42 mouse cellular contexts compared by ENCODE assay signal in the genomic region with DNA sequence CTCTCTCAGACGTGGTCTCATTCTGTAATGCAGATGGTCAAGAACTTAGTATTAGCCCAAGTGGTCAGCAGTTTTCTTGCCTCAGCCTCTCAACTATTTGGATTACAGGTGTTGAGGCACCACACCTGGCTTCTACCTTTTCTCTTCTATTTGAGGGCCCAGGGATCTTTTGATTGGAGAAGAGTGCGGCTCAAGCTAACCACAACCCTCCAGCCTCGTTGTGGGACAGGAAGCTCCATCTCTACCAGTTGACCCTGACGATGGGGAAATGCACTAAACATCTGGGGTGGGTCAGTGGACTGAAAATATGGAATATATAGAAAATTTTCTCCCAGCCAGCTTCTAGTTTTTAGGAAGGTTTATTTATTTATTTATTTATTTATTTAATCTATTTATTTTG. TPM values are rescaled to one million over a fixed set of nuclear protein-coding genes. Genes with fewer than 3 reads are reported as not detected.
"Had no signal": no experiment of that assay in that cellular context is flagged by ENCODE, and none has a peak within 500 bp of the region (broad histone marks: within the 10 kb centered on the region; RNA-seq: fewer than 3 reads in every experiment).

No protein-coding gene starts in this region.

- H3K9ac ChIP-seq: heart, embryonic 12.5 days; heart, embryonic 13.5 days; heart, embryonic 15.5 days; hindbrain, embryonic 12.5 days; hindbrain, embryonic 13.5 days; hindbrain, embryonic 14.5 days; hindbrain, embryonic 15.5 days; intestine, embryonic 15.5 days; kidney, embryonic 15.5 days had no signal

- ATAC-seq: hindbrain, embryonic 16.5 days; hindbrain, postnatal 0 days; inflammation-experienced regulatory T-cells, adult 6 months; intestine, embryonic 15.5 days; intestine, embryonic 16.5 days; intestine, postnatal 0 days had no signal

- H3K36me3 ChIP-seq: heart, embryonic 12.5 days; heart, embryonic 13.5 days; heart, embryonic 15.5 days; hindbrain, embryonic 10.5 days; hindbrain, embryonic 12.5 days; hindbrain, embryonic 13.5 days; hindbrain, embryonic 15.5 days; intestine, embryonic 15.5 days; kidney, embryonic 15.5 days had no signal

- H3K4me1 ChIP-seq: heart, embryonic 15.5 days; hindbrain, embryonic 10.5 days; hindbrain, embryonic 12.5 days; hindbrain, embryonic 13.5 days; hindbrain, embryonic 15.5 days; intestine, embryonic 15.5 days; kidney, embryonic 15.5 days had no signal

- H3K27me3 ChIP-seq: heart, embryonic 12.5 days; heart, embryonic 13.5 days; heart, embryonic 15.5 days; hindbrain, embryonic 12.5 days; hindbrain, embryonic 13.5 days; hindbrain, embryonic 15.5 days; intestine, embryonic 15.5 days; kidney, embryonic 15.5 days had no signal

- H3K4me3 ChIP-seq: heart, embryonic 12.5 days; heart, embryonic 13.5 days; heart, embryonic 15.5 days; hindbrain, embryonic 10.5 days; hindbrain, embryonic 12.5 days; hindbrain, embryonic 13.5 days; hindbrain, embryonic 15.5 days; intestine, embryonic 15.5 days; kidney, embryonic 15.5 days; layer of hippocampus, adult 2 months; left cerebral cortex, adult 2 months had no signal

- H3K27ac ChIP-seq: heart, embryonic 13.5 days; heart, embryonic 15.5 days; hindbrain, embryonic 10.5 days; hindbrain, embryonic 12.5 days; hindbrain, embryonic 13.5 days; hindbrain, embryonic 14.5 days; hindbrain, embryonic 15.5 days; hindbrain, postnatal 0 days; intestine, embryonic 15.5 days; kidney, embryonic 15.5 days; kidney, postnatal 0 days; layer of hippocampus, adult 2 months; left cerebral cortex, adult 2 months had no signal

- DNase-seq: heart, postnatal 10 days; heart, postnatal 14 days; heart, postnatal 36 days; heart, postnatal 4 days; kidney, adult 11 months; kidney, adult 18-20 months; kidney, adult 2 months; kidney, adult 8-10 months; kidney, adult 9 months; kidney, postnatal 10 days; kidney, postnatal 14 days; kidney, postnatal 25 days; kidney, postnatal 36 days; kidney, postnatal 4 days; layer of hippocampus, adult 9-11 months; layer of hippocampus, postnatal 36 days had no signal

RNA-seq across cellular contexts. Expression of a gene that starts 19.3 kb away (rescaled TPM):
- total RNA-seq: heart, postnatal 10 days; heart, postnatal 14 days; heart, postnatal 25 days; heart, postnatal 36 days; heart, postnatal 4 days; hindbrain, postnatal 0 days; layer of hippocampus, adult 18-20 months; layer of hippocampus, adult 2 months; layer of hippocampus, postnatal 10 days; layer of hippocampus, postnatal 14 days had no signal
- polyA plus RNA-seq: heart, embryonic 11.5 days; heart, embryonic 12.5 days; heart, embryonic 13.5 days; heart, embryonic 14.5 days; heart, embryonic 15.5 days; heart, postnatal 0 days; hindbrain, embryonic 12.5 days; hindbrain, embryonic 13.5 days; hindbrain, embryonic 14.5 days; hindbrain, embryonic 15.5 days; inflammation-experienced regulatory T-cells, adult 6 months; intestine, embryonic 16.5 days; intestine, postnatal 0 days; large intestine, adult 2 months had no signal
